Mouse (Mus musculus): Measurements from ENCODE around the gene Scamp5.

Gene Scamp5

GRCm38 (mm10) chr9:57419521-57420267, 48.2 kb downstream of the Scamp5 start:
- no peak for DNase-seq (ENCODE audit: low read depth, low spot score)

GRCm38 (mm10) chr9:57417341-57417740, 50.5 kb downstream of the Scamp5 start:
- DNase-seq (ENCODE audit: low read depth, low spot score) = no peak

GRCm38 (mm10) chr9:57407120-57407905, 60.5 kb downstream of the Scamp5 start:
- no peak for DNase-seq (ENCODE audit: low read depth, low spot score)

- no peak for DNase-seq (ENCODE audit: low read depth, low spot score)
These were observed 61.5 kb downstream of the Scamp5 start for GRCm38 (mm10) chr9:57406395-57406794.

GRCm38 (mm10) chr9:57404036-57404435, 63.8 kb downstream of the Scamp5 start:
- DNase-seq (ENCODE audit: low read depth, low spot score) = no peak

- no peak for DNase-seq (ENCODE audit: low read depth, low spot score)
These were observed 65.3 kb downstream of the Scamp5 start for GRCm38 (mm10) chr9:57402318-57403251.

GRCm38 (mm10) chr9:57398773-57399172, 69.1 kb downstream of the Scamp5 start:
- no peak for DNase-seq (ENCODE audit: low read depth, low spot score)

- no peak for DNase-seq (ENCODE audit: low read depth, low spot score)
These were observed 75.0 kb downstream of the Scamp5 start for GRCm38 (mm10) chr9:57392892-57393291.

All from retina, adult 2 months (tissue).